ENCODE assay signal across 15 mouse cellular contexts in the genomic region with DNA sequence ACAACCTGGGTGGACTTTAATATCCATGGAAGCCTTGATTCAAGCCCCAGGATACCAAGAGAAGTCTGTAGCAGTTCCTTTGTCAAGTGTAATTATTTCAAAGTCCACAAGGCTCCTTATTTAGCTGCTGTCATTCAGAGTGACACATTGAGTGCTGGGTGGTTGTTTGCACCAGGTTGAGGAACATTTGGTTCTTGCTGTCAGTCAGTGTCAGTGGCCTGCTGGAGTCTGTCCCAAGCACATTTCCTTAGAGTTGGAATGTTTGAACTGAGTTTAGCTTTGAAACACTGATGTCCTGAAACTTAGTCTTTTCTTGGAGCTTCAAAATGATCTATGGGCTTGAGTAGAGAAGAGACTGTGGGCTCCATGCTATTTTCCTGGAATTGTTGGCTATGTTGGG.
"Had no signal": no experiment of that assay in that cellular context is flagged by ENCODE, and none has a peak within 500 bp of the region (broad histone marks: within the 10 kb centered on the region; RNA-seq: fewer than 3 reads in every experiment).

No protein-coding gene starts in this region.

- H3K4me1 ChIP-seq: liver, embryonic 13.5 days; liver, embryonic 15.5 days; lung, embryonic 15.5 days; megakaryocyte, embryonic 14.5 days; midbrain, embryonic 13.5 days; midbrain, embryonic 15.5 days; neural tube, embryonic 12.5 days had no signal

- H3K4me3 ChIP-seq: liver, embryonic 13.5 days; liver, embryonic 15.5 days; lung, embryonic 15.5 days; megakaryocyte, embryonic 14.5 days; midbrain, embryonic 13.5 days; midbrain, embryonic 15.5 days; neural tube, embryonic 12.5 days had no signal

- H3K27me3 ChIP-seq: liver, embryonic 13.5 days; liver, embryonic 15.5 days; lung, embryonic 15.5 days; megakaryocyte, embryonic 14.5 days; midbrain, embryonic 13.5 days; midbrain, embryonic 15.5 days; neural tube, embryonic 12.5 days had no signal

- ATAC-seq: liver, postnatal 0 days; midbrain, embryonic 13.5 days; midbrain, embryonic 15.5 days had no signal

- DNase-seq: liver, embryonic 13.5 days; liver, postnatal 0 days; right cerebral cortex, postnatal 14 days; thymus, adult 18-20 months; thymus, postnatal 14 days; thymus, postnatal 36 days had no signal

- H3K9me3 ChIP-seq: liver, embryonic 13.5 days; liver, embryonic 15.5 days; lung, embryonic 15.5 days; midbrain, embryonic 15.5 days; neural tube, embryonic 12.5 days had no signal

- H3K36me3 ChIP-seq: liver, embryonic 13.5 days; liver, embryonic 15.5 days; lung, embryonic 15.5 days; midbrain, embryonic 13.5 days; midbrain, embryonic 15.5 days; neural tube, embryonic 12.5 days had no signal

- H3K27ac ChIP-seq: liver, embryonic 13.5 days; liver, embryonic 15.5 days; lung, embryonic 15.5 days; macrophage; midbrain, embryonic 13.5 days; midbrain, embryonic 15.5 days; neural tube, embryonic 12.5 days had no signal

- H3K9ac ChIP-seq: liver, embryonic 13.5 days; liver, embryonic 15.5 days; liver, postnatal 0 days; lung, embryonic 15.5 days; midbrain, embryonic 13.5 days; midbrain, embryonic 15.5 days; neural tube, embryonic 12.5 days had no signal

- H3K4me2 ChIP-seq: liver, embryonic 11.5 days; liver, embryonic 13.5 days; liver, embryonic 15.5 days; lung, embryonic 15.5 days; midbrain, embryonic 11.5 days; midbrain, embryonic 13.5 days; midbrain, embryonic 15.5 days; neural tube, embryonic 12.5 days had no signal
